Mouse (Mus musculus) bone marrow, adult 2 months (tissue): Measurements from ENCODE around the gene Chchd10. TPM values are rescaled to one million over a fixed set of nuclear protein-coding genes. Genes with fewer than 3 reads are reported as not detected.

Source experiments
- H3K27ac ChIP-seq: fragments of 200-500 bp; 2 replicates; pipeline ENCODE4 v1.5.1; 2012; ENCODE audit warnings: low read depth, mild to moderate bottlenecking, control low read depth, inconsistent platforms, low read length; ENCODE audit not compliant: control insufficient read depth, poor library complexity, insufficient read depth
- H3K4me1 ChIP-seq: fragments of 200-500 bp; 2 replicates; pipeline ENCODE4 v1.6.1; 2011; ENCODE audit warnings: low read length; ENCODE audit not compliant: control insufficient read depth, insufficient read depth
- H3K4me3 ChIP-seq: fragments of 200-500 bp; replicated peaks from 2 replicates; pipeline ENCODE3; 2011; ENCODE audit warnings: mild to moderate bottlenecking, low read depth, low read length, control low read depth; ENCODE audit not compliant: control insufficient read depth
- CTCF ChIP-seq: fragments of 200-500 bp; IDR thresholded peaks from 2 replicates; pipeline ENCODE4 v1.5.1; 2011; ENCODE audit warnings: low read length, control low read depth; ENCODE audit not compliant: control insufficient read depth, insufficient read depth
- POLR2A ChIP-seq: fragments of 200-500 bp; IDR thresholded peaks from 2 replicates; pipeline ENCODE4 v1.6.1; 2011; ENCODE audit warnings: low read depth, mild to moderate bottlenecking, control low read depth, low read length, borderline replicate concordance; ENCODE audit not compliant: control insufficient read depth
- WGBS: fragments of 180-500 bp; shearing (Covaris S2); methylation state at CpG from one replicate; pipeline ENCODE4 v1.1.7; 2018; 5-methylcytosine and 5-hydroxymethylcytosine counted together
- polyA plus RNA-seq: library from polyadenylated mRNA; stranded (reverse); fragments of >200 nt; gene quantifications from 2 replicates; pipeline ENCODE4 v1.2.4, GENCODE M21; 2011; ENCODE audit warnings: low replicate concordance; ENCODE audit not compliant: missing spikeins, insufficient read depth, insufficient read length

Chchd10 gene
- polyA plus RNA-seq, 1 experiment, result 103 TPM

- 18% methylated on average over 20 of the region's 20 CpGs for WGBS
- no peak for TF ChIP-seq POLR2A
- no peak for TF ChIP-seq CTCF
- H3K27ac ChIP-seq, result no peak within 1 kb of the TSS
- H3K4me1 ChIP-seq, result peaks cover 2% of the 10 kb centered on the region; the same call in 1 of the 2 replicates
- H3K4me3 ChIP-seq, result peak within 1 kb of the TSS; percentile 67
Measured at GRCm38 (mm10) chr10:75954381-75954811, 21.5 kb downstream of the Chchd10 start, which contains the start of gene Gm5134. Gm5134 (plus strand) TSS chr10:75954514.

- Histone ChIP-seq H3K27ac (no peak overlapping the region), H3K4me3 (no peak overlapping the region), H3K4me1 (peaks cover 2% of the 10 kb centered on the region; the same call in 1 of the 2 replicates)
- 87% methylated on average over 10 of the region's 10 CpGs for WGBS
- TF ChIP-seq CTCF (no peak), POLR2A (no peak)
Measured at GRCm38 (mm10) chr10:75973846-75974245, 40.9 kb downstream of the Chchd10 start.

GRCm38 (mm10) chr10:75975216-75975615 lies 42.3 kb downstream of the Chchd10 start:
- peak; percentile 65 for TF ChIP-seq CTCF
- no peak for TF ChIP-seq POLR2A
- H3K27ac ChIP-seq, result no peak overlapping the region
- peaks cover 2% of the 10 kb centered on the region; the same call in 1 of the 2 replicates for H3K4me1 ChIP-seq
- WGBS, result 61% methylated on average over 5 of the region's 5 CpGs
- H3K4me3 ChIP-seq, result no peak overlapping the region

- H3K27ac ChIP-seq, result 0 out of 2 replicates have a peak overlapping the region, but pooled peaks have one; percentile 14
- 19% methylated on average over 10 of the region's 10 CpGs for WGBS
- TF ChIP-seq POLR2A (0 out of 2 replicates have a peak, but pooled peaks have one; percentile 12), CTCF (no peak)
Measured at GRCm38 (mm10) chr10:75978119-75978834, 45.3 kb downstream of the Chchd10 start.

GRCm38 (mm10) chr10:75978835-75979157 lies 45.9 kb downstream of the Chchd10 start:
- H3K27ac ChIP-seq, result no peak overlapping the region
- H3K4me1 ChIP-seq, result peaks cover 2% of the 10 kb centered on the region; the same call in 1 of the 2 replicates
- TF ChIP-seq CTCF, result no peak
- no peak for TF ChIP-seq POLR2A
- H3K4me3 ChIP-seq, result no peak overlapping the region
- 68% methylated on average over 5 of the region's 5 CpGs for WGBS

More at GRCm38 (mm10) chr10:75978119-75978834, 45.3 kb downstream of the Chchd10 start:
- Histone ChIP-seq H3K4me3 (no peak overlapping the region), H3K4me1 (peaks cover 2% of the 10 kb centered on the region; the same call in 1 of the 2 replicates)

- 79% methylated on average over 3 of the region's 3 CpGs for whole genome bisulfite sequencing
- TF ChIP-seq POLR2A (no peak), CTCF (no peak)
- H3K4me3 ChIP-seq, result no peak overlapping the region
- peaks cover 2% of the 10 kb centered on the region; the same call in 1 of the 2 replicates for H3K4me1 ChIP-seq
- no peak overlapping the region for H3K27ac ChIP-seq
Measured at GRCm38 (mm10) chr10:75979432-75979831, 46.5 kb downstream of the Chchd10 start.

Other genes with a start within 250 kb of the Chchd10 start
- 26.2 and 55.3 TPM in 2 replicates for gene Cabin1, start 168.8 kb upstream of the Chchd10 start, polyA plus RNA-seq
- gene Ddt, start 159.7 kb upstream of the Chchd10 start, polyA plus RNA-seq, result 9.3 and 20.0 TPM in 2 replicates
- not detected in 2 replicates for gene Gm20441, start 152.2 kb upstream of the Chchd10 start, polyA plus RNA-seq
- gene Gstt3, start 151.7 kb upstream of the Chchd10 start, polyA plus RNA-seq, result 1.6 and 4.3 TPM in 2 replicates
- 19.9 and 22.5 TPM in 2 replicates for gene Gstt1, start 134.5 kb upstream of the Chchd10 start, polyA plus RNA-seq
- gene Gstt4, start 110.6 kb upstream of the Chchd10 start, polyA plus RNA-seq, result not detected in 2 replicates
- gene Gstt2, start 95.7 kb upstream of the Chchd10 start, polyA plus RNA-seq, result 18.1 and 28.1 TPM in 2 replicates
- 205 and 344 TPM in 2 replicates for gene Mif, start 72.9 kb upstream of the Chchd10 start, polyA plus RNA-seq
- 1.2 and 2.5 TPM in 2 replicates for gene Derl3, start 39.7 kb upstream of the Chchd10 start, polyA plus RNA-seq
- 22.7 and 33.8 TPM in 2 replicates for gene Smarcb1, start 11.5 kb upstream of the Chchd10 start, polyA plus RNA-seq
- 3.4 and 4.6 TPM in 2 replicates for gene Mmp11, start 3.4 kb downstream of the Chchd10 start, polyA plus RNA-seq
- 35.4 and 49.8 TPM in 2 replicates for gene Gm867, start 7.5 kb downstream of the Chchd10 start, polyA plus RNA-seq
- 41.8 and 84.9 TPM in 2 replicates for gene Vpreb3, start 9.9 kb downstream of the Chchd10 start, polyA plus RNA-seq
- not detected in 2 replicates for gene Gm5134, start 21.4 kb downstream of the Chchd10 start, polyA plus RNA-seq
- gene Zfp280b, start 99.5 kb downstream of the Chchd10 start, polyA plus RNA-seq, result 3.1 and 4.7 TPM in 2 replicates
- gene Slc5a4b, start 177.8 kb downstream of the Chchd10 start, polyA plus RNA-seq, result not detected in 2 replicates
- gene Slc5a4a, start 214.3 kb downstream of the Chchd10 start, polyA plus RNA-seq, result not detected in 2 replicates